Mouse (Mus musculus): ENCODE data around the gene Pbld2.

- TF ChIP-seq GATA1 (IDR thresholded peaks at IDR 0.05; ENCODE audit: low read length) = no peak
- TF ChIP-seq TAL1 (IDR thresholded peaks at IDR 0.05; ENCODE audit: low read length) = no peak
These were observed 65.8 kb downstream of the Pbld2 start for GRCm38 (mm10) chr10:63089758-63090571.

Measured in erythroblast, embryonic 14.5 days (primary cell).